Mouse (Mus musculus) forebrain, embryonic 14.5 days (tissue): ENCODE measurements around the gene Sft2d1. TPM values are rescaled to one million over a fixed set of nuclear protein-coding genes. Genes with fewer than 3 reads are reported as not detected.
"Not testable (repeated sequence)": the region's sequence is repeated elsewhere in the genome, so short reads cannot be mapped to it uniquely, and the experiment has no call there.

Source experiments
- ATAC-seq: fragments of 200-750 bp; cut with Nextera tagmentation; 2 replicates; pipeline ENCODE4 v1.8.0; 2017; ENCODE audit warnings: mild to moderate bottlenecking, moderate library complexity
- DNase-seq: peaks from one replicate; pipeline ENCODE4 v3.0.0-alpha.2; 2015; ENCODE audit warnings: low spot score
- H3K27ac ChIP-seq: fragments of 300-500 bp; sonication (generic); 2 replicates; pipeline ENCODE4 v1.5.1; 2014; ENCODE audit warnings: low read depth, mild to moderate bottlenecking, control low read depth, low read length, moderate library complexity
- H3K27me3 ChIP-seq: fragments of 300-500 bp; sonication (generic); replicated peaks from 2 replicates; pipeline ENCODE4 v1.6.1; 2014; ENCODE audit warnings: low read length, control low read depth, mixed read lengths; ENCODE audit not compliant: control insufficient read depth, insufficient read depth
- H3K36me3 ChIP-seq: fragments of 300-500 bp; sonication (generic); 2 replicates; pipeline ENCODE4 v1.6.1; 2014; ENCODE audit warnings: low read length, control low read depth; ENCODE audit not compliant: control insufficient read depth, insufficient read depth
- H3K4me1 ChIP-seq: fragments of 300-500 bp; sonication (generic); 2 replicates; pipeline ENCODE4 v1.6.1; 2014; ENCODE audit warnings: antibody characterized with exemption, low read length, control low read depth; ENCODE audit not compliant: control insufficient read depth, insufficient read depth
- H3K4me2 ChIP-seq: fragments of 300-500 bp; sonication (generic); 2 replicates; pipeline ENCODE4 v1.6.1; 2014; ENCODE audit warnings: mild to moderate bottlenecking, control low read depth, low read length
- H3K4me3 ChIP-seq: fragments of 300-500 bp; sonication (generic); 2 replicates; pipeline ENCODE4 v1.5.1; 2014; ENCODE audit warnings: low read depth, low read length, control low read depth
- H3K9ac ChIP-seq: fragments of 300-500 bp; sonication (generic); 2 replicates; pipeline ENCODE4 v1.6.1; 2014; ENCODE audit warnings: mild to moderate bottlenecking, low read length, control low read depth, moderate library complexity
- H3K9me3 ChIP-seq: fragments of 300-500 bp; sonication (generic); replicated peaks from 2 replicates; pipeline ENCODE4 v1.6.1; 2016; ENCODE audit warnings: low read length, control low read depth, mixed read lengths; ENCODE audit not compliant: control insufficient read depth
- WGBS: fragments of 180-500 bp; shearing (Covaris S2); extraction: QIAGEN DNeasy Blood & Tissue Kit; methylation state at CpG from one replicate; pipeline ENCODE4 v1.1.7; 2014; 5-methylcytosine and 5-hydroxymethylcytosine counted together
- polyA plus RNA-seq: library from polyadenylated mRNA; unstranded; fragments of >200 nt; fragmentation: Nextera tagmentation; extraction: Ambion mirVana; gene quantifications from 2 replicates; pipeline ENCODE4 v1.2.1, GENCODE M21; 2014

The Sft2d1 gene
- polyA plus RNA-seq, result 155 and 159 TPM in 2 replicates

GRCm38 (mm10) chr17:8310838-8311614, at the start of gene Sft2d1:
Gene Sft2d1, plus strand, starts transcription at chr17:8311102.
- Histone ChIP-seq H3K36me3 (no peaks in the 10 kb centered on the region), H3K27me3 (no peaks in the 10 kb centered on the region), H3K4me1 (peaks cover 10% of the 10 kb centered on the region), H3K4me2 (peak within 1 kb of the TSS; percentile 71), H3K27ac (peak within 1 kb of the TSS; percentile 70; the same call in 1 of the 2 replicates), H3K4me3 (peak within 1 kb of the TSS; percentile 83), H3K9me3 (no peaks in the 10 kb centered on the region), H3K9ac (peak within 1 kb of the TSS; percentile 79)
- peak; percentile 98 for DNase-seq
- 0% methylated on average over 49 of the region's 54 CpGs for WGBS
- peak; percentile 97 for ATAC-seq

DNA sequence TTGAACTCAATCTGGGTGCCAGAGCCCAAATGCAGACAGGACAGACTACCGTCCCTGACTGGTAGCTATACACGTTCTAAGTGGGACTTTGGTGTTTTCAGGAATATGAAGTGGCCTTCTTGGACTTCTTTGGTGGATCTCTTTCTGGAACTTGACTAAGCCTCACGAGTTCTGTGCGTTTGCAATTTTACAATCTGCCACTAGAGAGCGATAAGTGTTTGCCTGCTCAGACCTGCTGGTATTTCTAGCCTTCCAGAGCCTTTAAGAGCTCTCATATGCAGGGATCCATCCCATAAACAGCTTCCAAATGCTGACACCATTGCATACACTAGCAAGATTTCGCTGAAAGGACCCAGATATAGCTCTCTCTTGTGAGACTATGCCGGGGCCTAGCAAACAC, 46.3 kb upstream of the Sft2d1 start:
- H3K4me2 ChIP-seq, H3K4me3 ChIP-seq, H3K9ac ChIP-seq, H3K4me1 ChIP-seq, H3K27me3 ChIP-seq, H3K27ac ChIP-seq, H3K9me3 ChIP-seq, ATAC-seq, H3K36me3 ChIP-seq: not testable (repeated sequence)
- 18% methylated on average over 7 of the region's 7 CpGs for WGBS
- peak; percentile 83 for DNase-seq

- Histone ChIP-seq H3K9me3 (no peaks in the 10 kb centered on the region), H3K4me3 (no peak overlapping the region), H3K36me3 (no peaks in the 10 kb centered on the region), H3K4me2 (no peak overlapping the region), H3K4me1 (no peaks in the 10 kb centered on the region), H3K27me3 (no peaks in the 10 kb centered on the region), H3K9ac (no peak overlapping the region), H3K27ac (no peak overlapping the region)
- 54% methylated on average over 6 of the region's 6 CpGs for WGBS
- DNase-seq (no peak), ATAC-seq (no peak)
Observed at GRCm38 (mm10) chr17:8272054-8272749, 38.7 kb upstream of the Sft2d1 start.

GRCm38 (mm10) chr17:8272951-8273350, 38.0 kb upstream of the Sft2d1 start:
- Histone ChIP-seq H3K9ac (no peak overlapping the region), H3K4me2 (no peak overlapping the region), H3K36me3 (no peaks in the 10 kb centered on the region), H3K9me3 (no peaks in the 10 kb centered on the region), H3K4me1 (no peaks in the 10 kb centered on the region), H3K4me3 (no peak overlapping the region), H3K27ac (no peak overlapping the region), H3K27me3 (no peaks in the 10 kb centered on the region)
- WGBS, result 87% methylated on average over 6 of the region's 6 CpGs
- ATAC-seq (no peak), DNase-seq (no peak)

GRCm38 (mm10) chr17:8276071-8276470, 34.8 kb upstream of the Sft2d1 start:
- no peak overlapping the region for H3K27ac ChIP-seq
- DNase-seq (no peak), ATAC-seq (no peak)
- no peaks in the 10 kb centered on the region for H3K36me3 ChIP-seq
- no peaks in the 10 kb centered on the region for H3K27me3 ChIP-seq
- H3K4me1 ChIP-seq, result no peaks in the 10 kb centered on the region
- no peak overlapping the region for H3K9ac ChIP-seq
- no peak overlapping the region for H3K4me2 ChIP-seq
- no peak overlapping the region for H3K4me3 ChIP-seq
- 77% methylated on average over 4 of the region's 4 CpGs for WGBS
- no peaks in the 10 kb centered on the region for H3K9me3 ChIP-seq

DNA sequence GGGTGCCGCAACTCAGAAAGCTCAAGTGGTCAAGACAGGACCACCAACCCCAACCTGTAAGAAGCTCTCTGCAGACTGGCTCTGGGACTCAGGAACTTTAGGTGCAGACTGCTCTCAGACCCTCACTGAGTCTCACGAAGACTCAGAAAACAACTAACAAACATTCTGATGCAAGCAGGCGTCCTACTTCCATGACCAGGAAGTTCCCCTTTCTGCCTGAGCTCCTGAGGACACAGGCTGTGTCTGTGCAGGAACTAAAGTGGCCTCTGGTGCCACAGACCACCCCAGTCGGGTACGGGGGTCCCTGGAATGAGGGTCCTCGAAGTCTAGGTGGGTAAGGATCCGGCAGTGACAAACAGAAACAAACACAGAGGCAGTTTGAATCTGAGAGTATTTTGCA, 34.2 kb upstream of the Sft2d1 start:
- WGBS, result 80% methylated on average over 7 of the region's 7 CpGs
- no peak for ATAC-seq

DNA sequence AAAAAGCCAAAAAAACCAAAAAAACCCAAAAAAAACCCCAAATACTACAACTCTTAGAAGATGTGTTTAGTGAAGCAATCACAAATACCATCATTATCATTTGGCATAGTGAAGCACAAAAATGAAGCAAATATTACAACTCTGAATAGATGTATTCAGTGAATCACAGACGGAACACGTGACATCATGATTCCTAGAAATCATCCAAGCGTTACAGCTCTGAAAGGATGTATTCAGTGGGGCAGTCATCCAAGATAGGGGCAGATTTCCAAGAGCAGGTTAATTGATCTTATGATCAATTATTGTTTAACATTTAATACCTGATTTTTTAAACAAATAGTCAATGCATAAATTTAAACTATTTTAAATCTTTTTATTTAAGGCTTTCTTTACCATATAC, 33.6 kb upstream of the Sft2d1 start:
- DNase-seq (no peak), ATAC-seq (no peak)
- WGBS, result 60% methylated on average over 3 of the region's 3 CpGs
- no peaks in the 10 kb centered on the region for H3K9me3 ChIP-seq
- no peak overlapping the region for H3K4me3 ChIP-seq
- H3K4me2 ChIP-seq, result no peak overlapping the region
- no peak overlapping the region for H3K9ac ChIP-seq
- H3K36me3 ChIP-seq, result no peaks in the 10 kb centered on the region
- no peaks in the 10 kb centered on the region for H3K27me3 ChIP-seq
- H3K4me1 ChIP-seq, result no peaks in the 10 kb centered on the region
- no peak overlapping the region for H3K27ac ChIP-seq

More for the DNA sequence above, 34.2 kb upstream of the Sft2d1 start:
- Histone ChIP-seq H3K4me2 (no peak overlapping the region), H3K27me3 (no peaks in the 10 kb centered on the region), H3K9ac (no peak overlapping the region), H3K4me1 (no peaks in the 10 kb centered on the region), H3K9me3 (no peaks in the 10 kb centered on the region), H3K36me3 (no peaks in the 10 kb centered on the region), H3K27ac (no peak overlapping the region), H3K4me3 (no peak overlapping the region)
- no peak for DNase-seq

GRCm38 (mm10) chr17:8278356-8278755, 32.5 kb upstream of the Sft2d1 start:
- Histone ChIP-seq H3K27me3 (no peaks in the 10 kb centered on the region), H3K27ac (no peak overlapping the region), H3K9ac (no peak overlapping the region), H3K4me2 (no peak overlapping the region), H3K9me3 (no peaks in the 10 kb centered on the region), H3K36me3 (no peaks in the 10 kb centered on the region), H3K4me3 (no peak overlapping the region), H3K4me1 (peaks cover 5% of the 10 kb centered on the region; the same call in 1 of the 2 replicates)
- ATAC-seq, result no peak
- DNase-seq, result no peak
- 64% methylated on average over 3 of the region's 3 CpGs for WGBS
